Mouse (Mus musculus): ENCODE results near the gene Lrig1. TPM values are rescaled to one million over a fixed set of nuclear protein-coding genes. Genes with fewer than 3 reads are reported as not detected.
"Not testable (repeated sequence)": the region's sequence is repeated elsewhere in the genome, so short reads cannot be mapped to it uniquely, and the experiment has no call there.

Gene Lrig1
- polyA plus RNA-seq, 1 experiment from 2014 or later, result 15.2 TPM

DNA sequence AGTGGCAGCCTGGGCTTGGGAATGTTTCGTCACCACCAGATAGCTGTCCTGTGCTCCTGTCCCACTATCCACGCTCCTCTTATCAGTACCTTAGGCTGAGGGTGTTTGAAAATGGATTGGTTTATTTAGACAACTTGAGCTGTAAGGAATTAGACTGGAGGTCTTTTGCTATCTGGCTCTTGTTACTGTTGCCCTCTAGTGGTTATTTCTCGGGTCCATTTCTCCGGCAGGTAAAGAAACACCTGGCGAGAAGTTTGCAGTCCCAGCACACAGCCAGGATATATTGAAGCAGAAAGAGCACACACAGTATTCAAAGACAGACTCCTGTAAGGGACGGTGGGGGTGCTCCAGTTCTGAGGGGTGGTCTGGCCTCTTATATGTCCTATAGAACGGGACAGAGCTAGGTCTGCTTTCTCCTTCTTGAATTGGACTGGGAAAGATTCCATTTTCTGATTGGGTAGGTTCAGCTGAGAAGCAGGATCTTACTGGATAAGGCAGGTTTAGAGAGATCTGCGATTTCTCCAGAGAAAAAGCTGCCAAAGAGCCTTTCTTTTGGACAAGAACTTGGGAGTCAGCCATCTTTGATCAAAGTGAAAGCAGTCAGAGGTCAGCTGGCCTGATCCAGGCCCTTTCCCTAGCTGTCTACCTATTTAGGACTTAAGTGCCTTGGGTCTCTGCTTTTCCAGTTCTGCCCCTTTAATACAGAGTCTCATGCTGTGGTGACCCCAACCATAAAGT, 136.6 kb downstream of the Lrig1 start:
- TF ChIP-seq CTCF (IDR thresholded peaks at IDR 0.05; ENCODE audit: low read depth) (peak; percentile 70), EP300 (optimal IDR thresholded peaks at IDR 0.05) (no peak)
- no peak overlapping the region for H3K9ac ChIP-seq (ENCODE audit: low read length)
- ATAC-seq (ENCODE audit: low FRiP score, low TSS enrichment) (no peak), DNase-seq (ENCODE audit: low spot score) (no peak)
- no peaks in the 10 kb centered on the region for H3K4me1 ChIP-seq (replicated peaks; ENCODE audit: control insufficient read depth, insufficient read depth)
- 33% methylated on average over 8 of the region's 8 CpGs for WGBS
- no peak overlapping the region for H3K4me2 ChIP-seq (replicated peaks; ENCODE audit: low read depth)
- H3K4me3 ChIP-seq (ENCODE audit: low read depth, low read length), result no peak overlapping the region
- no peaks in the 10 kb centered on the region for H3K36me3 ChIP-seq (ENCODE audit: control insufficient read depth, insufficient read depth, low read length)
- no peaks in the 10 kb centered on the region for H3K27me3 ChIP-seq (ENCODE audit: control insufficient read depth, insufficient read depth, low read length)
- no peak overlapping the region for H3K27ac ChIP-seq (replicated peaks)
- no peaks in the 10 kb centered on the region for H3K9me3 ChIP-seq (ENCODE audit: control insufficient read depth, low read length)

GRCm38 (mm10) chr6:94561346-94561745, 138.6 kb downstream of the Lrig1 start:
- H3K27ac ChIP-seq (replicated peaks), result no peak overlapping the region
- no peaks in the 10 kb centered on the region for H3K9me3 ChIP-seq (ENCODE audit: control insufficient read depth, low read length)
- no peak overlapping the region for H3K4me2 ChIP-seq (replicated peaks; ENCODE audit: low read depth)
- H3K27me3 ChIP-seq (ENCODE audit: control insufficient read depth, insufficient read depth, low read length), result no peaks in the 10 kb centered on the region
- WGBS, result 52% methylated on average over 1 of the region's 1 CpGs
- DNase-seq (ENCODE audit: low spot score), result no peak
- no peak overlapping the region for H3K9ac ChIP-seq (ENCODE audit: low read length)
- no peaks in the 10 kb centered on the region for H3K36me3 ChIP-seq (ENCODE audit: control insufficient read depth, insufficient read depth, low read length)
- no peak overlapping the region for H3K4me3 ChIP-seq (ENCODE audit: low read depth, low read length)
- TF ChIP-seq EP300 (optimal IDR thresholded peaks at IDR 0.05) (no peak), CTCF (IDR thresholded peaks at IDR 0.05; ENCODE audit: low read depth) (no peak)
- no peaks in the 10 kb centered on the region for H3K4me1 ChIP-seq (replicated peaks; ENCODE audit: control insufficient read depth, insufficient read depth)
- no peak for ATAC-seq (ENCODE audit: low FRiP score, low TSS enrichment)

DNA sequence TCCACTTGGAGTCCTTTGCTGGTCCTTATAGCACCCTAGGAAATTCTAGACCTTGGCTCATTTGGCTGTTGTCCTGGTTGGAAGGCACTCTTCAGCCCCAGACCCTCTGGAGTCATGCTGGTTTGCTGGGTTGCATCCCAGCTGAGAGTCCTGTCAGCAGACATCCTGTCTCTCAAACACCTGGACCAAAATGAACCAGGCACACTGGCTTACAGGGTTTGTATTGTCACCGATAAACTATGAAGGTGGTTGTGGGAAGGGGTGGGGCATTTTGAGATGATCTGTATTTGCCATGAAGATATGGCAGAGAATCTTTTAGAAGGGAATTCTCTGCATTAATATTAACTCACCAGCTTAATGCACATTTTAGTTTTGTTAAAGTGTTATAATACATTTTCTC, 139.1 kb downstream of the Lrig1 start:
- no peak for ATAC-seq (ENCODE audit: low FRiP score, low TSS enrichment)
- WGBS, result 76% methylated on average over 1 of the region's 1 CpGs

DNA sequence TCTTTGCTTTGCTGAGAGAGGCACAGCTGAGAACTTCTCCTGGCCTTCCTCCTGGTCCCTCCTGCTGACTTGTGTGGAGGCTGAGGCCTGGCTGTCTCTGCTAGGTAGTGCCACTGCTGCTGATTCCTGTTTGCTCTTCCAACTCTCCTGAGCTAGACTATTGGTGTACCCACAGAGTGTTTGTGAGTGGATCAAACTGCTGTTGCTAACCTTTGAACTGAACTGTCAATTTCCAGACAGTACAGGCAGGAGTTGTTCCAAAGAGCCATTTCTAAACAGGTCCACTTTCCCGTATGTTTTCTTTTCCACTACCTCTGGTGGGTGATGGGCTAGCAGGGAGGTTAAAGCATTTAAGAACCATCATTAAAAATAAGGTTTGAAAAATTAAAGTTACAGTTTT, 141.4 kb downstream of the Lrig1 start:
- H3K4me1 ChIP-seq (replicated peaks; ENCODE audit: control insufficient read depth, insufficient read depth); H3K27me3 ChIP-seq (ENCODE audit: control insufficient read depth, insufficient read depth, low read length); DNase-seq (ENCODE audit: low spot score); H3K9ac ChIP-seq (ENCODE audit: low read length); H3K36me3 ChIP-seq (ENCODE audit: control insufficient read depth, insufficient read depth, low read length); H3K27ac ChIP-seq (replicated peaks); H3K9me3 ChIP-seq (ENCODE audit: control insufficient read depth, low read length); H3K4me3 ChIP-seq (ENCODE audit: low read depth, low read length); H3K4me2 ChIP-seq (replicated peaks; ENCODE audit: low read depth); ATAC-seq (ENCODE audit: low FRiP score, low TSS enrichment): not testable (repeated sequence)
- 78% methylated on average over 1 of the region's 1 CpGs for WGBS

More for the DNA sequence above, 139.1 kb downstream of the Lrig1 start:
- Histone ChIP-seq H3K4me2 (replicated peaks; ENCODE audit: low read depth) (no peak overlapping the region), H3K9me3 (ENCODE audit: control insufficient read depth, low read length) (no peaks in the 10 kb centered on the region), H3K4me1 (replicated peaks; ENCODE audit: control insufficient read depth, insufficient read depth) (no peaks in the 10 kb centered on the region), H3K27ac (replicated peaks) (no peak overlapping the region), H3K4me3 (ENCODE audit: low read depth, low read length) (no peak overlapping the region), H3K9ac (ENCODE audit: low read length) (no peak overlapping the region), H3K27me3 (ENCODE audit: control insufficient read depth, insufficient read depth, low read length) (no peaks in the 10 kb centered on the region), H3K36me3 (ENCODE audit: control insufficient read depth, insufficient read depth, low read length) (no peaks in the 10 kb centered on the region)
- DNase-seq (ENCODE audit: low spot score), result no peak
- TF ChIP-seq EP300 (optimal IDR thresholded peaks at IDR 0.05) (no peak), CTCF (IDR thresholded peaks at IDR 0.05; ENCODE audit: low read depth) (no peak)

Small RNAs within 50 kb of the gene (microRNA-seq; reads per million reads assigned to microRNA genes)
- not detected for gene Mir7041

Other genes with a start within 250 kb of the Lrig1 start
- gene Slc25a26, start 199.8 kb downstream of the Lrig1 start, polyA plus RNA-seq (2015; fragmentation: Nextera tagmentation; extraction: Ambion mirVana), result 5.4 and 5.8 TPM in 2 replicates